Mouse (Mus musculus) monocyte, adult 5-6 weeks (primary cell): ENCODE measurements around the gene Adamts14. TPM values are rescaled to one million over a fixed set of nuclear protein-coding genes. Genes with fewer than 3 reads are reported as not detected.

Experiments used
- ATAC-seq: fragments of 153-309, 156-312 bp; replicated peaks from 2 replicates; pipeline ENCODE4 v1.8.0; 2017; ENCODE audit warnings: mild to moderate bottlenecking; ENCODE audit not compliant: low TSS enrichment, insufficient number of reproducible peaks, severe bottlenecking, poor library complexity, low FRiP score
- total RNA-seq: library from RNA; stranded (forward); fragments of 200-1000, 200-491, 200-594 nt; gene quantifications from 3 replicates; pipeline ENCODE4 v1.2.3, GENCODE M21; 2017

The Adamts14 gene
- 25.6 to 108 TPM (median 30.9 TPM) in 3 replicates for total RNA-seq

GRCm38 (mm10) chr10:61273081-61273843, at the start of gene Adamts14:
Adamts14 (minus strand) TSS chr10:61273438.
- no peak for ATAC-seq

GRCm38 (mm10) chr10:61318527-61318926, 45.3 kb upstream of the Adamts14 start:
- no peak for ATAC-seq

- ATAC-seq, result no peak
These were observed 42.2 kb upstream of the Adamts14 start for GRCm38 (mm10) chr10:61315324-61315880.

GRCm38 (mm10) chr10:61313750-61314149, 40.5 kb upstream of the Adamts14 start:
- no peak for ATAC-seq

- ATAC-seq, result no peak
These were observed 39.5 kb upstream of the Adamts14 start for GRCm38 (mm10) chr10:61312754-61313153.

- no peak for ATAC-seq
These were observed 38.9 kb upstream of the Adamts14 start for GRCm38 (mm10) chr10:61312159-61312558.

GRCm38 (mm10) chr10:61308706-61309320, 35.6 kb upstream of the Adamts14 start:
- no peak for ATAC-seq

- no peak for ATAC-seq
These were observed 32.8 kb upstream of the Adamts14 start for GRCm38 (mm10) chr10:61305928-61306590.

GRCm38 (mm10) chr10:61304046-61304445, 30.8 kb upstream of the Adamts14 start:
- no peak for ATAC-seq

GRCm38 (mm10) chr10:61300996-61301395, 27.8 kb upstream of the Adamts14 start:
- 0 out of 2 replicates have a peak, but pooled peaks have one; percentile 28 for ATAC-seq

GRCm38 (mm10) chr10:61297477-61297876, 24.2 kb upstream of the Adamts14 start, which contains the start of gene Prf1:
Prf1 (plus strand) TSS chr10:61297833.
- ATAC-seq, result peak; percentile 81

GRCm38 (mm10) chr10:61296713-61297445, 23.6 kb upstream of the Adamts14 start:
- ATAC-seq, result no peak

GRCm38 (mm10) chr10:61294242-61294641, 21.0 kb upstream of the Adamts14 start:
- ATAC-seq, result no peak

- no peak for ATAC-seq
These were observed 17.2 kb upstream of the Adamts14 start for GRCm38 (mm10) chr10:61290479-61290878.

GRCm38 (mm10) chr10:61290016-61290415, 16.8 kb upstream of the Adamts14 start:
- no peak for ATAC-seq

GRCm38 (mm10) chr10:61286246-61286645, 13.0 kb upstream of the Adamts14 start:
- ATAC-seq, result no peak

GRCm38 (mm10) chr10:61285271-61285670, 12.0 kb upstream of the Adamts14 start:
- ATAC-seq, result no peak

- ATAC-seq, result no peak
These were observed 11.1 kb upstream of the Adamts14 start for GRCm38 (mm10) chr10:61284309-61284708.

GRCm38 (mm10) chr10:61281115-61281514, 7.9 kb upstream of the Adamts14 start:
- ATAC-seq, result 0 out of 2 replicates have a peak, but pooled peaks have one; percentile 17
